Mouse (Mus musculus): ENCODE measurements around the gene Zscan10. TPM values are rescaled to one million over a fixed set of nuclear protein-coding genes. Genes with fewer than 3 reads are reported as not detected.

Gene Zscan10
- polyA plus RNA-seq, 1 experiment from 2014 or later, result 0.20 TPM

DNA sequence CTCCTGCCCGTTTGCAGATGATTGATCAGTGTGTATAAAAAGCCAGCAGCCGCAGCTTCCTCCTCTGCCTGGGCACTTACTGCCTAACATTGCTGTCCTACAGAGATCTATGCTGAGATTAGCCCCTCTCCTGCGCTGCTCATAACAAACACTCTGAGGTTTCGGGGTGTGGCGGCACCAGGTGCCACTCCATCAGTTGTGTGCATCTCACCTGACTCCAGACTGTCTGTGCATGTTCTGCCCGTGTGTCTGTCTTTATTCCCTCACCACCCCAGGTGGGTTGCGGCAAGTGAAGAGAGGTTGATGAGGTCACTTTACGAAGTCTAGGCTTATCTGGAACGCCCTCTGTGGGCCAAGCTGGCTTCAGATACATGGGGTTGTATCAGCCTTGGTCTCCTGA lies 16.4 kb downstream of the Zscan10 start:
- ATAC-seq (ENCODE audit: insufficient number of reproducible peaks, insufficient read depth, low FRiP score, low TSS enrichment), result no peak
- Histone ChIP-seq H3K4me2 (replicated peaks) (no peak overlapping the region), H3K9ac (no peak overlapping the region), H3K27ac (no peak overlapping the region), H3K4me3 (no peak overlapping the region), H3K9me3 (no peaks in the 10 kb centered on the region), H3K36me3 (no peaks in the 10 kb centered on the region), H3K27me3 (no peaks in the 10 kb centered on the region), H3K4me1 (no peaks in the 10 kb centered on the region)
- 63% methylated on average over 9 of the region's 9 CpGs for whole genome bisulfite sequencing

- Histone ChIP-seq H3K36me3 (no peaks in the 10 kb centered on the region), H3K9ac (no peak overlapping the region), H3K27me3 (no peaks in the 10 kb centered on the region), H3K4me3 (no peak overlapping the region), H3K4me2 (replicated peaks) (no peak overlapping the region), H3K27ac (no peak overlapping the region), H3K4me1 (no peaks in the 10 kb centered on the region), H3K9me3 (no peaks in the 10 kb centered on the region)
- ATAC-seq (ENCODE audit: insufficient number of reproducible peaks, insufficient read depth, low FRiP score, low TSS enrichment), result no peak
- WGBS, result 84% methylated on average over 7 of the region's 7 CpGs
Observed at GRCm38 (mm10) chr17:23620351-23620750, 19.7 kb downstream of the Zscan10 start.

GRCm38 (mm10) chr17:23627813-23628212 lies 27.2 kb downstream of the Zscan10 start:
- no peak overlapping the region for H3K27ac ChIP-seq
- no peak overlapping the region for H3K9ac ChIP-seq
- WGBS, result 31% methylated on average over 7 of the region's 7 CpGs
- no peak overlapping the region for H3K4me3 ChIP-seq
- H3K4me1 ChIP-seq, result no peaks in the 10 kb centered on the region; the same call in 1 of the 2 replicates
- 0 out of 2 replicates have a peak, but pooled peaks cover 8% of the 10 kb centered on the region for H3K27me3 ChIP-seq
- H3K4me2 ChIP-seq (replicated peaks), result no peak overlapping the region
- H3K9me3 ChIP-seq, result no peaks in the 10 kb centered on the region
- H3K36me3 ChIP-seq, result no peaks in the 10 kb centered on the region
- ATAC-seq (ENCODE audit: insufficient number of reproducible peaks, insufficient read depth, low FRiP score, low TSS enrichment), result no peak

DNA sequence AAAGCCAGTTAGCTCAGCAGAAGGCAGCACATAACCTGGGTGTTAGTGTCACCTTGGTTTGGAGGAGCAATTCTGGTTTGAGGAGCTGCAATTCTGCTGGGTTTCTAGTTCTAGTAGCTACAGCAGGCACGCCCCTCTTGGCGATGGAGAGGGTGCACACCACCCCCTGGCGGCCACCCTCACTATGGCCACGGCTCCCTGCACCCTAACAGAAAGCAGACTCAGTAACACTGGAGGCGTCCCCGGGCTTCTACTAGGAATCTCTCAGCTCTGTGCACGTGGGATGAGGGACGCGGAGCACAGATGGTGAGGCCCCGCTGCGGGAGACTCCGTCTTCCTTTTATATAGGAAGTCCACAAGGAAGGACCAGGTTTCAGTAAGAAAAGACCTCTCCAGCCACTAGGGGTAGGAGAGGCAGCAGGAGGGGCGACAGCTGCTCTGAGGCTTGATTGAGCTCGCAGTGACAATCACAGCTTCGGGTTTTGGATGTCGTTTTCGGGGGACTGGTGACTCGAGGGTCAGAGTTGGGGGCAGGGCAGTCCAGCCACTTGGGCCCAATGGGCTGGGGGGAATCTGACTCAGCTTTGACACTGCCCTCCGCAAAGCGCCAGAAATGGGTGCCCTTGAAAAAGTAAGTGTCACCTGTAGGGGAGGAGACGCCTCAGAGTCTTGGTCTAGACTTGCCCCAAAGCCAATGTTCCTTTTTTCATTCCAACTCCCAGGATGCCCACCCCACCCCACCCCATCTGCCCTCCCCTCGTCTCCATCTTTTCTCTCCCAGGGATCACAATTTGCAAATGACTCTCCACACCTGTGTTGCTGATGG lies 29.8 kb downstream of the Zscan10 start:
- H3K9ac ChIP-seq, result peak overlapping the region; percentile 29; the same call in 1 of the 2 replicates
- no peak overlapping the region for H3K27ac ChIP-seq
- H3K4me2 ChIP-seq (replicated peaks), result peak overlapping the region; percentile 44
- WGBS, result 17% methylated on average over 22 of the region's 22 CpGs
- 0 out of 2 replicates have a peak, but pooled peaks cover 8% of the 10 kb centered on the region for H3K27me3 ChIP-seq
- peak; percentile 65; the same call in 1 of the 2 replicates for ATAC-seq (ENCODE audit: insufficient number of reproducible peaks, insufficient read depth, low FRiP score, low TSS enrichment)
- H3K4me3 ChIP-seq, result peak overlapping the region; percentile 14; the same call in 1 of the 2 replicates
- H3K36me3 ChIP-seq, result no peaks in the 10 kb centered on the region
- H3K4me1 ChIP-seq, result no peaks in the 10 kb centered on the region; the same call in 1 of the 2 replicates
- H3K9me3 ChIP-seq, result no peaks in the 10 kb centered on the region

DNA sequence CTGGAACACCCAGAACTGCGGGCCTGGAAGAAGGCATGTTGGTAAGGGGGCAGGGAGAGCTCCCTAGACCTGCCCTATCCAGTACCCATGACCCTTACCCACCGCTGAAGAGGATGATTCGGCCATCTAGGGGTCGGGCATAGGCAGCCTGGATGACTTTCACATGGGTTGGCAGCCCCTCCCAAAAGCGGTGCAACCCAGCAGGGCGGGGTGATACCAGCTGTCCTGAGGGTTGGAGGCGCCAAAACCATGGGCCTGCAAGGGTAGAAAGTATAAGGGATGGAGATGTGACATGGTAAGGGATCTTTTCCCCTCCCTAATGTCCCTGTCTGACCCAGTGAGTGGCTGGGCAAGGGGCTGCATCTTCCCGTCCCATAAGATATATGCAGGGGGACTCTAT lies 30.6 kb downstream of the Zscan10 start:
- Histone ChIP-seq H3K4me1 (no peaks in the 10 kb centered on the region; the same call in 1 of the 2 replicates), H3K27me3 (0 out of 2 replicates have a peak, but pooled peaks cover 8% of the 10 kb centered on the region), H3K27ac (no peak overlapping the region), H3K4me3 (no peak overlapping the region), H3K4me2 (replicated peaks) (no peak overlapping the region), H3K9me3 (no peaks in the 10 kb centered on the region), H3K9ac (no peak overlapping the region), H3K36me3 (no peaks in the 10 kb centered on the region)
- 82% methylated on average over 8 of the region's 8 CpGs for WGBS
- ATAC-seq (ENCODE audit: insufficient number of reproducible peaks, insufficient read depth, low FRiP score, low TSS enrichment), result no peak

- ATAC-seq (ENCODE audit: insufficient number of reproducible peaks, insufficient read depth, low FRiP score, low TSS enrichment), result peak; percentile 43; the same call in 1 of the 2 replicates
- Histone ChIP-seq H3K9me3 (peaks cover 4% of the 10 kb centered on the region; the same call in 1 of the 2 replicates), H3K9ac (peak within 1 kb of the TSS; percentile 47), H3K36me3 (no peaks in the 10 kb centered on the region), H3K4me3 (peak within 1 kb of the TSS; percentile 45), H3K4me2 (replicated peaks) (peak within 1 kb of the TSS; percentile 74), H3K27ac (no peak within 1 kb of the TSS), H3K27me3 (peaks cover 34% of the 10 kb centered on the region), H3K4me1 (peaks cover 8% of the 10 kb centered on the region; the same call in 1 of the 2 replicates)
- under 1% methylated on average over 56 of the region's 58 CpGs for WGBS
Observed at GRCm38 (mm10) chr17:23644613-23645495, 44.2 kb downstream of the Zscan10 start, which contains the start of gene Mmp25. Gene Mmp25 (minus strand): TSS chr17:23645277.

- ATAC-seq (ENCODE audit: insufficient number of reproducible peaks, insufficient read depth, low FRiP score, low TSS enrichment), result no peak
- Histone ChIP-seq H3K4me2 (replicated peaks) (no peak overlapping the region), H3K36me3 (no peaks in the 10 kb centered on the region), H3K9me3 (peaks cover 4% of the 10 kb centered on the region; the same call in 1 of the 2 replicates), H3K27me3 (peaks cover 34% of the 10 kb centered on the region), H3K9ac (no peak overlapping the region), H3K4me3 (no peak overlapping the region), H3K4me1 (peaks cover 8% of the 10 kb centered on the region; the same call in 1 of the 2 replicates), H3K27ac (no peak overlapping the region)
- WGBS, result 28% methylated on average over 10 of the region's 10 CpGs
Observed at GRCm38 (mm10) chr17:23645894-23646293, 45.2 kb downstream of the Zscan10 start.

GRCm38 (mm10) chr17:23651363-23651762 lies 50.7 kb downstream of the Zscan10 start:
- ATAC-seq (ENCODE audit: insufficient number of reproducible peaks, insufficient read depth, low FRiP score, low TSS enrichment), result no peak
- H3K27me3 ChIP-seq, result peaks cover 5% of the 10 kb centered on the region
- 81% methylated on average over 6 of the region's 6 CpGs for WGBS
- H3K4me3 ChIP-seq, result no peak overlapping the region
- H3K27ac ChIP-seq, result no peak overlapping the region
- H3K4me1 ChIP-seq, result no peaks in the 10 kb centered on the region
- no peak overlapping the region for H3K9ac ChIP-seq
- H3K4me2 ChIP-seq (replicated peaks), result no peak overlapping the region
- H3K9me3 ChIP-seq, result no peaks in the 10 kb centered on the region
- H3K36me3 ChIP-seq, result no peaks in the 10 kb centered on the region

DNA sequence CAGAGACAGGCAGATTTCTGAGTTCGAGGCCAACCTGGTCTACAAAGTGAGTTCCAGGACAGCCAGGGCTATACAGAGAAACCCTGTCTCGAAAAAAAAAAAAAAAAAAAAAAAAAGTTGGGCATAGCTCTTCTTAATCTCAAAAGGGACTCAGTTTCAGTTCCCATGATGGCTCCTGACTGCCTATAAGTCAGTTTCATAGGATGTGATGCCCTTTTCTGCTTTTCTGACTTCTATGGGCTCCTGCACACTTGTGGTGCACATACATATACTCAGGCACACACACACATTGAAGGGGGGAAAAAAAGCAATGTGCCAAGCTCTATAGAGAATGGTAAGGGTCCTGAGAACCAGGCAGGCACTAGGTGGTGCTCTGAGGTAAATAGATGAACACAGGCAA lies 52.7 kb downstream of the Zscan10 start:
- Histone ChIP-seq H3K4me2 (replicated peaks) (no peak overlapping the region), H3K9ac (no peak overlapping the region), H3K27me3 (no peaks in the 10 kb centered on the region; the same call in 1 of the 2 replicates), H3K4me3 (no peak overlapping the region), H3K9me3 (no peaks in the 10 kb centered on the region), H3K4me1 (no peaks in the 10 kb centered on the region), H3K27ac (no peak overlapping the region), H3K36me3 (no peaks in the 10 kb centered on the region)
- WGBS, result 82% methylated on average over 1 of the region's 2 CpGs
- ATAC-seq (ENCODE audit: insufficient number of reproducible peaks, insufficient read depth, low FRiP score, low TSS enrichment), result no peak

GRCm38 (mm10) chr17:23654001-23654400 lies 53.3 kb downstream of the Zscan10 start:
- Histone ChIP-seq H3K27ac (no peak overlapping the region), H3K27me3 (peaks cover under 1% of the 10 kb centered on the region), H3K4me3 (no peak overlapping the region), H3K36me3 (no peaks in the 10 kb centered on the region), H3K9me3 (no peaks in the 10 kb centered on the region), H3K4me1 (no peaks in the 10 kb centered on the region), H3K4me2 (replicated peaks) (no peak overlapping the region), H3K9ac (no peak overlapping the region)
- ATAC-seq (ENCODE audit: insufficient number of reproducible peaks, insufficient read depth, low FRiP score, low TSS enrichment), result no peak
- WGBS, result 65% methylated on average over 6 of the region's 6 CpGs

DNA sequence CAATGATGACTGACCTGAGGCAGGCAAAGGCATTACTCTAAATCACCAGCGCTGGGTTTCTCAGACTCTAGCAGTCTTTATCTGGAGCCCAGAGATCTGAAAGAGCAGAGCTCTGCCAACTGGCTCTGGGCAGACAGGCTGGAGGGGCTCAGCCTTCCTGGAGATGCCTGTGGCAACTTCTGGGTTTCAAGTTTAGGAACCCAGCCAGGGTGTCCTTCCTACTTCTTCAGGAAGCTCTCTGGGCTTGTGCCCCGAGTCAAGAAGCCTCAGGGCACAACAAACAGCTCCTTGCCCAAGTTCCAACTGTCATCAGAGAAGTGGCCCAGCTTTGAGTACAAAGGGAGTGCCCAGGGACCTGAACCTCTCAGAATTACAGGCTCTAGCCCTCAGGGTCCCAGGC lies 53.8 kb downstream of the Zscan10 start:
- H3K9ac ChIP-seq, result no peak overlapping the region
- no peak overlapping the region for H3K4me3 ChIP-seq
- no peak overlapping the region for H3K27ac ChIP-seq
- H3K9me3 ChIP-seq, result no peaks in the 10 kb centered on the region
- H3K4me1 ChIP-seq, result no peaks in the 10 kb centered on the region
- H3K4me2 ChIP-seq (replicated peaks), result no peak overlapping the region
- WGBS, result 60% methylated on average over 2 of the region's 2 CpGs
- H3K36me3 ChIP-seq, result no peaks in the 10 kb centered on the region
- peaks cover 5% of the 10 kb centered on the region for H3K27me3 ChIP-seq
- ATAC-seq (ENCODE audit: insufficient number of reproducible peaks, insufficient read depth, low FRiP score, low TSS enrichment), result no peak

Measured in embryonic facial prominence, embryonic 12.5 days (tissue).